Mouse (Mus musculus) urinary bladder, postnatal 14 days (tissue): ENCODE results near the gene Dpm2.
A peak's percentile ranks its signal among the peaks of the same experiment; 100 is the strongest.

Experiments used
- DNase-seq: peaks from one replicate; pipeline ENCODE4 v3.0.0; 2021; ENCODE audit warnings: low spot score

The Dpm2 gene

DNA sequence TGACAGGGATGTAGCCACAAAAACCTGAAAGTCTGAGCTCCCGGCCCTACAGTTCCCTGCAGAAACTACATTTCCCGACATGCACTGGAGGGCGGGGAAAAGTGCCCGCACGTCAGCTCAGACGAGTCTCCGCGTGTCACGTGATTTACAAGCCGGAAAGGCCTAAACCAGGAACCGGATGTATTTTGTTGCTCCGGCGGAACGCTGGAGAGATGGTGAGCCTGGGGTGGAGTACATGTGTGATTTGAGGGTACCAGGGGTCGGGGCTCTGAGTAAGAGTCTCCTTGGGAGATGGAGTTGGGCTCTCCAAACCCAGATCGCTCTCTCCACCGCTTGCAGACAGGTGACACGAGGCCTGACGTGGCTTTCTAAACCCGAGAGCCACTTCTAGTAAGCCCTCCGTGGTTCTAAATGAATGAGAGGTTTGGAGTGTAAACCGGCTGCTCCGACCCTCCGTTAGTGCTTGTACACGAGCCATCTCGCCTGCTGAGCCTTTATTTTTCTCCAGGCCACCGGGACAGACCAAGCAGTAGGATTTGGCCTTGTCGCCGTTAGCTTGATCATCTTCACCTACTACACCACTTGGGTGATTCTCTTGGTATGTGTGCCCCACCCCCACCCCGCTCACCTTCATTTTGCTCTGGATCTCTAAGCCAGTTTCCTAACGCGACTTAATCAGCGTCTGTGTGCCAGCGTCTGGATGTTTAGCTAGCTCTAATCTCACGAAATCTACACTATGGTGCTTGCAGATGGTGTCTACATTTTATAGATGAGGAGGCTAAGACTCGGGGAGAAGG lies at the start of gene Dpm2:
TSS of gene Dpm2 (plus strand) at position 161 of the 797 bp plus-strand sequence.
- peak; percentile 91 for DNase-seq

GRCm38 (mm10) chr2:32524536-32525031 lies 46.1 kb upstream of the Dpm2 start:
- peak; percentile 64 for DNase-seq

DNA sequence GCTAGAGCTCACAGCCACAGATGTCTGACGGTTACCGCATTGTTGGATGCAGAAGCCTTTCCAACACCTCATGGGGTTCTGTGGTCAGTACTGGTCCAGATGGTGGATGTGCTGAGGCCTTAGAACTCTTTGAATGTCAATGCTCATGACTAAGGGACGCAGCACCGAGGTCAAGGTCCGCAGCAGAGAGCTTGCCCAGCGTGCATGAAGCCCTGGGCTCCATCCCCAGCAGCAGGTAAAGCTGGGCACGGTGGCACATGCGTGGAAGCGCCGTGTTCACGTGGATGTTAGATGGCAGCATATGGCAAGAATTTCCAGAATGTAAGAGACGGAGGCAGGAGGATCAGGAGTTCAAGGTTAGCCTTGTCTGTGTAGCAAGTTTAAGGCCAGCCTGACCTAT lies 44.8 kb upstream of the Dpm2 start:
- DNase-seq, result no peak

DNA sequence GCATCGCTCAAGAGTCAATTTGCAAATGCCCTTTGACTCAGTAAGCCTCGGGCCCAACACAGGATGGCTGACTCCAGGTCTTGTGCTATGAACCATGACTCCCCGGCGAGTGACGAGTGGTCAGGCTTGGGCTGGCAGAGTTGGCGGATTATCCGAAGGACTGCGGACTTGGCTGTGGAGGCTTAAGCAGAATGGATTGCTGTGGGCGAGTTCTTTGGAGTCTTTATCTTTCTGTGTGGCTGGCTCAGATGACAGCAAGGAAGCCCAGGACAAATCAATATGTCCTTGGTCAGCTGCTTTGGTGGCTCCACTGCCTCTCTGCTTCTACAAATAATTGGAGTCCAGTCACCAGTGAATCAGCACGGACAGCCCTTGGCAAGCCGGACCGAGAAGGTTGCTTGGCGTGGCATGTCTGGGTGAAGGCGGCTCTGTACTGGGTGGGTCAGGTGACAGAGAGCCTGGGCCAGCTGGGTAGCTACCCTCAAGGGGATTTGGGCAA lies 43.1 kb upstream of the Dpm2 start:
- DNase-seq, result peak; percentile 46

- DNase-seq, result no peak
Measured at GRCm38 (mm10) chr2:32528326-32528725, 42.3 kb upstream of the Dpm2 start.

DNA sequence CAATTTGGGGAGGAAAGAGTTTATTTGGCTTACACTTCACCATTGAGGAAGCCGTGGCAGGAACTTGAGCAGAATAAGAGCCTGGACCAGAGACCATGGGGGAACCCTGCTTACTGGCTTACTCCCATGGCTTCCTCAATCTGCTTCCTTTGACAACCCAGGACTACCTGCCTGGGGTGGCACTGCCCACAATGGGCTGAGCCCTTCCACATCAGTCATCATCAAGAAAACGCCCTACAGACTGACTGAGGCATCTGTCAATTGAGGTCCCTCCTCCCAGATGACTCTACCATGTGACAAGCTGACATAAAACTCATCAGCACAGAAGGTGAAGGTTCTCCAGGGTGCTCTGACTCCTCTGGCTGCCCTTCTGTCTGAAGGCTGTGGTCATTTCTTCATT lies 40.2 kb upstream of the Dpm2 start:
- DNase-seq, result no peak

DNA sequence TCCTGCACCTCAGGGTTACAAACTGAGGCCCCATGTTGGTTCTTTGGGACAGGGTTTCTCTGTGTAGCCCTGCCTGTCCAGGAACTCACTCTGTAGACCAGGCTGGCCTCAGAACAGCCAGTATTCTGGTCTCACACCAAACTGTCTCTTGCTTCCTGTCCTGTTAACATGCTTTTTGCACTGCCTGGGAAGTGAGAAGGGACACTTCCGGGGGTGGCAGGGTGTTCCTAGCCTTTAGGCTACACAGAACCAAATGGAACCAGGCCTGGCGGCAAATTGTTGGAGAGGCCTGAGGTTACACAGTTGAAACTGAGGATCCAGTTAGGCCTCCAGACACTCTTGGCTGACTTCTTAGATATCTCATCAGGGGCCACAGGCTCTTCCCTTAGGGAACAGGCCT lies 37.5 kb upstream of the Dpm2 start:
- DNase-seq, result no peak

GRCm38 (mm10) chr2:32534061-32534732 lies 36.5 kb upstream of the Dpm2 start:
- peak; percentile 60 for DNase-seq

- peak; percentile 99 for DNase-seq
Measured at GRCm38 (mm10) chr2:32534733-32535471, 35.8 kb upstream of the Dpm2 start, which contains the start of gene Fam102a. Fam102a (plus strand) TSS chr2:32535332.

DNA sequence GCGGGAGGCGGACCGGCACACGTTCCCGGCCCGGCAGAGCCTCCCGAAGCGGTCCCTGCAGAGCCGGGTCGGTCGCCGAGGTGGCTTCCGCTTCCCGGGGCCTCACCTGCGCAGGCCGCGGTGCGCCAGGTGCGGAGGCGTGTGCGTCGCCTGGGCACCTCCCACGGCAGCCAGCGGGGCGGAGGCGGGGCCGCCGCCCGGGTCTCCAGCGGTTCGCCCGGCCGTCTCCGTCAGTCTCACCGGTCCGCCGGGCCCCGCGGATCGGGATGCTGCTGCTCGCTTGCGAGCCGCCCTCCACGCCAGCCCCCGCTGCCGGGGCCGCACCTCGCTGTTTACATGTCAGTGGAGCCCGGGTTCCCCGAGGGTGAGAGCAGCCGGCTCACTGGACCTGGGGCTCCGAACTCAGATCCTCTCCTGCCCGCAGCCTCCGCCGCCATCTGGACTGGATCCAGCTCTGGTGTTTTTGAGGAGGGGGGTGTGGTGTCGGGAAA lies 35.1 kb upstream of the Dpm2 start:
- DNase-seq, result peak; percentile 81

DNA sequence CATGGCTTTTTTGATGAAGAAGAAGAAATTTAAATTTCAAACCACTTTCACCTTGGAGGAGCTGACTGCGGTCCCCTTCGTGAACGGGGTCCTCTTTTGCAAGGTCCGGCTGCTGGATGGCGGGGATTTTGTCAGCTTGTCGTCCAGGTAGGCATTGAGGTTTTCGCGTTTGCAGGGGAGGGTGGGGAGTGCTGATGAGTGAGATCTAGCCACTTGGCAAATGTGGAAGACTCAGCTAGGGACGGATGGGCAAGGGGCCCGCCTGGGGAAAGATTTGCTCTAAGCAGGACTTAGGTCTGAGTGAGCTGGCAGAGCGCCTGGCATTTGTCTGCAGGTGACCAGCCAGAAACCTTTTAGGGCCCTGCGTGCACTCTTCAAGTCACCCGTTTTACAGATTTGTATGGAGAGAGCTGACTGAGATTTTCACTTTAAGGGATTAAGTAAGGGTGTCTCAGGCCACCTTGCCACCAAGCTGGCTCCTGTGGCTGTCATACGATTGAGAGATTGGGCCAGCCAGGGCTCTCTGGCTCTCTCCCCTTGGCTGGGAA lies 34.5 kb upstream of the Dpm2 start:
- peak; percentile 42 for DNase-seq

DNA sequence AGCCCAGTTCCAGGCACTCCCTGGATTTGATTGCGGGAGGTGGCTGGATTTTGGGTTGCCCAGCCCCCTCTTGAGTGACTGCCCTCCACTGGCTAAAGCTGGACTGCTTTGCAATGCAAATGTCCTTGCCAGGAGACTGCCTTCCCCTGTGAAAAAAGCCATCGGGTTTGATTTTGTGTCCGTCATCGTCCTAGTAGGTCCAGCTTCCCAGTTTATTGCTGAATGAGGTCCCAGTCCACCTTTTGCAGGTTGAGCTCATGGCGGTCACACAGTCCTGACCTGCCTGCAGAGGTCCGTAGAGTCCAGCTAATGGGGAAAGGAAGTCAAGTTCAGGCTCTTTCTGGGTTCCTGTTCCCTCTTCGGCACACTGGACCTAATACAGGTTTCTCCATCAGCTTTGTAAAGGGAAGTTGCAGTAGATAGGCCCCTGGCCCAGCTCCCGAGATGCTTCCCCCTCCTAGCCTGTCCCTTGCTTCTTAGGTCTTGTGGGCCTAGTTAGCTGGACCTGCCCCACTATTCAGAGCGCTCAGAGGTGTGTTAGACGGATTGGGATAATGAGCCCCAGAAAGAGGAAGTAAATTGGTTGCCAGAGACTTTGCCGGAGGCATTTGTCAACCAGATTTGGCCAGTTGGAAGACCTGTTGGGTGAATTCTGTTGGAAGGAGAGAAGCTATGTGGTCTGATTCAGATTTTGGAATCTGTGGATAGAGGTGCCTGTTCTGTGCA lies 33.9 kb upstream of the Dpm2 start:
- DNase-seq, result peak; percentile 49

DNA sequence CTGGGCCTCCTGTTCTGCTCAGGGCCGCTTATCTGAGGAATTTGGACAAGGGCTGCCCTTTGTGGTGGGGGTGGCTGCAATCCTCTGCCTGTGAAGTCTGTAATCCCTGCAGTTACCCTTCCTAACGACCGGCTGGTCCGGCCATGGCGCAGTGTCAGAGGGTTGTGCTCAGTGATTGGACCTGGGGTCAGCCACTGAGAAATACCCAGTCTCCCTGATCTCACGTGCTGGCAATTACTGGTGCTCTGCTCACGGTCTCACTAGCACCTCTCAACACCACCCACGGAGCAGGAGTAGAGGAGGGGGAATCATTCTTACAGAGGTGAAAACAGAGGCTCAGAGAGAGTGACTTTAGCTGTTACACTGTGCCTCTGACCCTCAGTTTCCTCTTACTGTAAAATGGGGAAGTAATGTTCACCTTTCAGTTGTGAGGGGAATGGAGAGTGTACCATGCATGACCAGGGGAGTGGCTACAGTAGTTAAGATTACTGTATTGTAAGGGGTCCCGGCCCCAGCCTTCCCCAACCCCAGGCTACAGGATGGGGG lies 33.2 kb upstream of the Dpm2 start:
- DNase-seq, result no peak

DNA sequence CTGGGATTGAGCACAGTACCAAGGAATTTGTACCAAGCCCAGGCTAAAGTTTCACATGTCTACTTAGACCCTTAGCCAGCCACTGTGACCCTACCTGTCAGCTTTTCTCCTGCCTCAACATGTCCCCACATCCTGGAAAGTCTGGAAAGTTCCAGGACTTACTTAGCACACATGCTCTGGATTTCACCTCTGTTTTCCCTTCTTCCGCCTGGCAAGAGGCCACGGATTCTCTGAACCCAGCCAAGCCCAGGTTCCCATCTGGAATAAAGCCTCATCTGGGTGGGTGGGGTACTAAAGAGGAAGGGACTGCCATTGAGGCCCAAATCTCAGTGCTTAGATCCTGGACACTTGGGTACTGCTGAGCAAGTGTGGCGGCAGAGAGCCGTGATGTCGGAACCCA lies 32.7 kb upstream of the Dpm2 start:
- DNase-seq, result peak; percentile 46

GRCm38 (mm10) chr2:32538461-32538860 lies 32.2 kb upstream of the Dpm2 start:
- no peak for DNase-seq

DNA sequence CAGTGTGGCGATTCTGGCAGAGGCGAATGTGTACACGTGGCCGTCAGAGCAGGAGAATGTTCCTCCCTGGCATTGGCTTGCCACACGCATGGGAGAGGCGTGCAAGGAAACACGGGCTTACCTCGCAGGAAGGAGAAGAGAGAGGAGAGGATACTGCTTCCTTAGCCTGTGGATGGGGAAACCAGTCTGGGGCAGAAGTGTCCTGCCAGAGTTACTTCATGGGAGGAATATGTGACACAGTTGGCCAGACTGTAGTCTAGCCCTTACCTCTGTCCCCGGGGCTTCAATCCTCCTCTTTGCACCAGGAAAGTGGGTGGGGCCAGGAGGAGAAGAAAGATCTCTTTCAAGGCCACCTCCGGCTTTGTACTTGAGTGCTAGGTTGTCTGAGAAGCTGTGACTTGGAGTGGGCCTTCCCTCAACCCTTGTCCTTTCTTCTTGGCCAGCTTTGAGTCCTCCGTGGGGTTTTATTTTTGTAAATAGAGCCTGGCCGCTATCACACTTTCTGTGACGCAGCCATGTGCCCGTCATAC lies 31.1 kb upstream of the Dpm2 start:
- DNase-seq, result no peak

- no peak for DNase-seq
Measured at GRCm38 (mm10) chr2:32541333-32541908, 29.2 kb upstream of the Dpm2 start.

DNA sequence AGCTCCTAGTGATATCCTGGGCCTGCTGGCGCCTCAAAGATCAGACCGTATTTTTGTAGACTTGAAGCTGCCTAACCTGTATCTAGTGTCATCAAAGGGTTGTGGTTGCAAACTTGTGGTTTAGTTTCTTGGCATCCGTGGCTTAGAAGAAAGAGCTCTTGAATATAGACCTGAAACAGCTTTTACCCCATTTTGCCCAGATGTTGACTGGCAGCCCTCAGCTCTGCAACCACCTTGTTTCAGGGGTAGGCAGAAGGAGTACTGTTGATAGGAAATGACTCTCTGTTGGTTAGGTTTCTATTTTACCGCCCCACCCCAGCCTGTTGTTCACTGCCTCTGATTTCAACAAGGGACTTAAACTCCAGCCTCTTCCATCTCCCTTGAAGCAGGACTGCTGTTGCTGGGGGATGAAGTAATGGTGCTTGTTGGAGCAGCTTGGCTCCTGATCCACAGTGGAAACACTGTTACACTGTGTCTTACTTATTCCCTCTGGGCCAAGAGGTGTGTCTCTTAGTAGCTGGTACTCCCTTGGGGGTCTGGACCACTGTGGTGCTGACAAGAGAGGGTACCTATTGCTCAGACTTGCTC lies 28.6 kb upstream of the Dpm2 start:
- no peak for DNase-seq

DNA sequence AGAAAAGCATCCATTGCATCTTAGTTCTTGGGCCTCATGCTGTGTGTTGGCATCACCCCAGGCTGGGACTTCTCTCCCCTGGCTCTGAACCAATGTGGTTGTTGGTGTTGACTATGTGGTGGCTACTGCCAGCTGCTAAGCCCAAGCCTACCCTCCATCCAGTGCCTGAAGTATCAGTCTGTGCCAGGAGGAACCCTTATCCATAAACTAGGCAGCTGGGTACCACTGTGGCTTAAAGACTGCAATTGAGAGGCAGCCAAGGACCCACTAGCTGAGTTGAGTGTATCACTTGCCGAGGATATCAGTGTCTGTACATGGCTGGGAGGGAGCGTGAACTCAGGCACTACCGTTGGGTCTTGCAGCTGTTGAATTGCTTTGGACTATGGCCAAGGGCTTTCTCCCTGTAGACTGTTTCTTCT lies 27.6 kb upstream of the Dpm2 start:
- no peak for DNase-seq

DNA sequence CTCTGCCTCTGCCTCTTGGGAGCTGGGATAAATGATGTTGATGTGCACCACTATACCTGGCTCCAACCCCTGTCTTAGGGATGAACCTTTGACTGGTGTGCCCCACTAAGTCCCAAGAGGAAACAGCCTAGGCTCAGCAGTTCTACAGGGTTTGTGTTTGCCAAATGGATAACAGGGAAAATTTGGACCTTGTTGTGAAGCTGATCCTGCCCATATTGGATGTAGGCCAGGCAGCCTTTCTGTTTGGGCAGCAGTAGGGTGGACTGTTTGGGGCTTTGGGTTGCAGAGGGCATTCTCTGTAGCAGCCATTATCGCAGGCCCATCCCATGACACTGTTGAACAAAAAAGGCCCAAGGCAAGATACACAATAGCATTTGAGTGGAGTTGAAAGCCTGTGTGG lies 23.7 kb upstream of the Dpm2 start:
- no peak for DNase-seq
